Mouse (Mus musculus): ENCODE results near the gene Atp6v1g1. TPM values are rescaled to one million over a fixed set of nuclear protein-coding genes. Genes with fewer than 3 reads are reported as not detected.

The Atp6v1g1 gene
- total and polyA plus RNA-seq, 3 experiments: 78.7 to 143 (median 95.1) TPM

- in situ Hi-C loops (cut with MboI; ENCODE audit: low pct_ligation_motif_present, low pct_unique_long_range_greater_than_20kb, low sequenced_read_pairs) (no loop called here), dilution Hi-C loops (cut with MboI; ENCODE audit: extremely low pct_ligation_motif_present, extremely low pct_unique_long_range_greater_than_20kb, low sequenced_read_pairs) (no loop called here)
- Histone ChIP-seq H3K4me1 (ENCODE audit: control insufficient read depth in 1 of 2, insufficient read depth in 2 of 2) (peaks cover 0 to 6% of the 10 kb centered on the region in 2 experiments; a peak in 1 of 4 replicates), H3K9ac (ENCODE audit: insufficient read depth, low read depth) (no peak overlapping the region), H3K9me3 (replicated peaks; ENCODE audit: low read length) (no peaks in the 10 kb centered on the region), H3K27ac (ENCODE audit: insufficient read depth, low read depth) (no peak overlapping the region), H3K36me3 (replicated peaks in 1 of 2; ENCODE audit: control insufficient read depth in 1 of 2, insufficient read depth in 1 of 2, low read length in 1 of 2) (no peaks in the 10 kb centered on the region), H3K4me3 (replicated peaks in 1 of 3; ENCODE audit: low read depth in 2 of 3, low read length in 2 of 3, poor library complexity in 1 of 3) (no peak overlapping the region), H3K4me2 (ENCODE audit: insufficient read depth, low read depth, poor library complexity, severe bottlenecking) (no peak overlapping the region), H3K27me3 (replicated peaks) (peaks cover 2% of the 10 kb centered on the region), H3K79me2 (replicated peaks; ENCODE audit: control insufficient read depth, extremely low read depth, insufficient read depth, poor library complexity, severe bottlenecking) (no peaks in the 10 kb centered on the region)
- TF ChIP-seq JUN (IDR thresholded peaks at IDR 0.05; ENCODE audit: insufficient read depth, low read depth, low read length): no peak
- no peak for TF ChIP-seq MYC (IDR thresholded peaks at IDR 0.05; ENCODE audit: low read depth, low read length)
- no peak for TF ChIP-seq POLR2A (IDR thresholded peaks at IDR 0.05; ENCODE audit: low read depth, low read length)
- TF ChIP-seq MAX (IDR thresholded peaks at IDR 0.05; ENCODE audit: low read length): no peak
- TF ChIP-seq MAZ (IDR thresholded peaks at IDR 0.05; ENCODE audit: low read depth, low read length): no peak
- no peak for TF ChIP-seq RAD21 (IDR thresholded peaks at IDR 0.05; ENCODE audit: low read depth, low read length)
- TF ChIP-seq CTCF (conservative IDR thresholded peaks at IDR 0.05 in 1 of 2, IDR thresholded peaks at IDR 0.05 in 1 of 2; ENCODE audit: low read depth in 2 of 2, low read length in 2 of 2): no peak
- TF ChIP-seq RCOR1 (conservative IDR thresholded peaks at IDR 0.05; ENCODE audit: low read depth, low read length): no peak
- no peak for TF ChIP-seq MAFK (IDR thresholded peaks at IDR 0.05; ENCODE audit: insufficient replicate concordance, low read length)
- TF ChIP-seq PAX5 (IDR thresholded peaks at IDR 0.05; ENCODE audit: low read length): no peak
- no peak for DNase-seq (ENCODE audit: extremely low read depth)
These were observed 19.1 kb upstream of the Atp6v1g1 start for GRCm38 (mm10) chr4:63525514-63525913.

- Histone ChIP-seq H3K36me3 (replicated peaks in 1 of 2; ENCODE audit: control insufficient read depth in 1 of 2, insufficient read depth in 1 of 2, low read length in 1 of 2) (no peaks in the 10 kb centered on the region), H3K27ac (ENCODE audit: insufficient read depth, low read depth) (no peak overlapping the region), H3K9me3 (replicated peaks; ENCODE audit: low read length) (no peaks in the 10 kb centered on the region), H3K4me1 (ENCODE audit: control insufficient read depth in 1 of 2, insufficient read depth in 2 of 2) (no peaks in the 10 kb centered on the region), H3K27me3 (replicated peaks) (peaks cover 2% of the 10 kb centered on the region), H3K79me2 (replicated peaks; ENCODE audit: control insufficient read depth, extremely low read depth, insufficient read depth, poor library complexity, severe bottlenecking) (no peaks in the 10 kb centered on the region), H3K9ac (ENCODE audit: insufficient read depth, low read depth) (no peak overlapping the region), H3K4me2 (ENCODE audit: insufficient read depth, low read depth, poor library complexity, severe bottlenecking) (no peak overlapping the region), H3K4me3 (replicated peaks in 1 of 3; ENCODE audit: low read depth in 2 of 3, low read length in 2 of 3, poor library complexity in 1 of 3) (no peak overlapping the region)
- dilution Hi-C loops (cut with MboI; ENCODE audit: extremely low pct_ligation_motif_present, extremely low pct_unique_long_range_greater_than_20kb, low sequenced_read_pairs) (no loop called here), in situ Hi-C loops (cut with MboI; ENCODE audit: low pct_ligation_motif_present, low pct_unique_long_range_greater_than_20kb, low sequenced_read_pairs) (no loop called here)
- DNase-seq (ENCODE audit: extremely low read depth): no peak
- no peak for TF ChIP-seq ZMIZ1 (IDR thresholded peaks at IDR 0.05; ENCODE audit: low read depth, low read length)
- TF ChIP-seq NELFE (IDR thresholded peaks at IDR 0.05; ENCODE audit: low read depth, low read length): no peak
- TF ChIP-seq UBTF (IDR thresholded peaks at IDR 0.05; ENCODE audit: low read depth, low read length): no peak
- TF ChIP-seq MXI1 (IDR thresholded peaks at IDR 0.05; ENCODE audit: low read depth, low read length): no peak
- TF ChIP-seq EP300 (IDR thresholded peaks at IDR 0.05; ENCODE audit: low read length): no peak
- TF ChIP-seq USF1 (IDR thresholded peaks at IDR 0.05; ENCODE audit: low read depth, low read length): no peak
- no peak for TF ChIP-seq POLR2AphosphoS2 (IDR thresholded peaks at IDR 0.05; ENCODE audit: low read depth, low read length)
- no peak for TF ChIP-seq NRF1 (IDR thresholded peaks at IDR 0.05; ENCODE audit: low read depth, low read length)
These were observed 15.6 kb upstream of the Atp6v1g1 start for GRCm38 (mm10) chr4:63528946-63529345.

All from CH12.LX (cell line).